Mouse (Mus musculus): ENCODE measurements around the gene Vwa1. TPM values are rescaled to one million over a fixed set of nuclear protein-coding genes. Genes with fewer than 3 reads are reported as not detected.

Gene Vwa1
- total RNA-seq, 1 experiment from 2014 or later, result 0.12 TPM

Other genes with a start within 250 kb of the Vwa1 start
- gene Nadk, start 212.3 kb downstream of the Vwa1 start, total RNA-seq (2017), result 281 and 295 TPM in 2 replicates
- gene Slc35e2, start 173.3 kb downstream of the Vwa1 start, total RNA-seq (2017), result 10.0 and 11.3 TPM in 2 replicates
- 135 and 137 TPM in 2 replicates for gene Cdk11b, start 149.8 kb downstream of the Vwa1 start, total RNA-seq (2017)
- gene Gm10563, start 129.3 kb downstream of the Vwa1 start, total RNA-seq (2017), result not detected in 2 replicates
- gene Mmp23, start 121.3 kb downstream of the Vwa1 start, total RNA-seq (2017), result 0.74 and 0.93 TPM in 2 replicates
- gene Mib2, start 105.5 kb downstream of the Vwa1 start, total RNA-seq (2017), result 37.0 and 38.5 TPM in 2 replicates
- 0.23 and 0.37 TPM in 2 replicates for gene Fndc10, start 80.4 kb downstream of the Vwa1 start, total RNA-seq (2017)
- gene Ssu72, start 69.9 kb downstream of the Vwa1 start, total RNA-seq (2017), result 148 and 173 TPM in 2 replicates
- gene Tmem240, start 39.9 kb downstream of the Vwa1 start, total RNA-seq (2017), result 0.12 and 0.61 TPM in 2 replicates
- gene Atad3a, start 13.6 kb downstream of the Vwa1 start, total RNA-seq (2017), result 41.5 and 55.2 TPM in 2 replicates
- 0.12 TPM in 1 of 2 replicates, not detected in the other for gene Tmem88b, start 11.2 kb upstream of the Vwa1 start, total RNA-seq (2017)
- gene Ankrd65, start 15.7 kb upstream of the Vwa1 start, total RNA-seq (2017), result not detected in 2 replicates
- gene Mrpl20, start 28.2 kb upstream of the Vwa1 start, total RNA-seq (2017), result 30.4 and 33.5 TPM in 2 replicates
- gene Ccnl2, start 37.8 kb upstream of the Vwa1 start, total RNA-seq (2017), result 394 and 410 TPM in 2 replicates
- gene Aurkaip1, start 56.6 kb upstream of the Vwa1 start, total RNA-seq (2017), result 129 and 133 TPM in 2 replicates
- 0.47 and 2.3 TPM in 2 replicates for gene Mxra8, start 65.0 kb upstream of the Vwa1 start, total RNA-seq (2017)
- gene Dvl1, start 72.7 kb upstream of the Vwa1 start, total RNA-seq (2017), result 32.8 and 39.2 TPM in 2 replicates
- 1.4 and 1.8 TPM in 2 replicates for gene Tas1r3, start 88.7 kb upstream of the Vwa1 start, total RNA-seq (2017)
- gene Cptp, start 94.7 kb upstream of the Vwa1 start, total RNA-seq (2017), result 2.3 and 10.1 TPM in 2 replicates
- gene Ints11, start 94.8 kb upstream of the Vwa1 start, total RNA-seq (2017), result 25.4 and 26.8 TPM in 2 replicates
- gene Pusl1, start 117.1 kb upstream of the Vwa1 start, total RNA-seq (2017), result 10.1 and 10.3 TPM in 2 replicates
- 15.7 and 17.5 TPM in 2 replicates for gene Acap3, start 117.1 kb upstream of the Vwa1 start, total RNA-seq (2017)
- 87.4 and 90.2 TPM in 2 replicates for gene Ube2j2, start 169.1 kb upstream of the Vwa1 start, total RNA-seq (2017)
- gene C1qtnf12, start 187.6 kb upstream of the Vwa1 start, total RNA-seq (2017), result 1.6 and 3.6 TPM in 2 replicates
- gene B3galt6, start 218.0 kb upstream of the Vwa1 start, total RNA-seq (2017), result 2.9 and 3.7 TPM in 2 replicates
- 213 and 229 TPM in 2 replicates for gene Sdf4, start 218.2 kb upstream of the Vwa1 start, total RNA-seq (2017)
- gene Tnfrsf4, start 239.1 kb upstream of the Vwa1 start, total RNA-seq (2017), result 2.6 and 7.6 TPM in 2 replicates

Measured in neutrophil, adult 5-6 weeks (primary cell).